Mouse (Mus musculus) kidney, postnatal 4 days (tissue): ENCODE measurements around the gene Rbm4.

Experiments used
- DNase-seq, 2 experiments: peaks; one replicate each; pipeline ENCODE4 v3.0.0; 2021; ENCODE audit warnings: mixed read lengths in 2 of 2

Rbm4 gene

DNA sequence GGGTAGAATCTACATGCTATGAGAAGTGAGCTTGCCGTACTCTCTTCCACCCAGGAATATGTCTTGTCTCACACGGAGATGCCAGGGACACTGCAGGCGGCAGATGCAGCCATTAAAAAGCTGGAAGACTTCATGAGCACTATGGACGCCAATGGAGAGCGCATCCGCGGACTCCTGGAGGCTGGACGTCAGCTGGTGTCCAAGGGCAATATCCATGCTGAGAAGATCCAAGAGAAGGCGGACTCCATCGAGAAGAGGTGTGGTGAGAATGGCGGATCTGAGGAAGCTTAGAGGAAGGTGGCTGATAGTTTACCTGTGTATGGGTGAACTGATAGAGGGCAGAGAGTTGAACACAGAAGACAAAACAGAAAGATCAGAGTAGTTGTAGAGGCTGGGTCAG lies 54.6 kb downstream of the Rbm4 start:
- no peak for DNase-seq

DNA sequence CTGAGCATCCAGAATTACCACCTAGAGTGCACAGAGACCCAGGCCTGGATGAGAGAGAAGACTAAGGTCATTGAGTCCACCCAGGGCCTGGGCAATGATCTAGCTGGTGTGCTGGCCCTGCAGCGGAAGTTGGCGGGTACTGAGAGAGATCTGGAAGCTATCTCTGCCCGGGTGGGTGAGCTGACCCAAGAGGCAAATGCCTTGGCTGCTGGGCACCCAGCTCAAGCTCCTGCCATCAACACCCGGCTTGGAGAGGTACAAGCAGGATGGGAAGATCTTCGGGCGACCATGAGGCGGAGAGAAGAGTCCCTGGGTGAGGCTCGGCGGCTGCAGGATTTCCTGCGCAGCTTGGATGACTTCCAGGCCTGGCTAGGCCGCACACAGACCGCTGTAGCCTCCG lies 55.8 kb downstream of the Rbm4 start:
- no peak for DNase-seq
